Mouse (Mus musculus) macrophage (primary cell): ENCODE data around the gene Kit. TPM values are rescaled to one million over a fixed set of nuclear protein-coding genes. Genes with fewer than 3 reads are reported as not detected.

ENCODE experiments used
- H3K27ac ChIP-seq: fragments of 350-480 bp; formaldehyde crosslinking; 2 replicates; pipeline ENCODE4 v1.9.0; 2021
- H3K36me3 ChIP-seq: fragments of 350-480 bp; formaldehyde crosslinking; 2 replicates; pipeline ENCODE4 v1.9.0; 2021; ENCODE audit errors: inconsistent target
- H3K4me3 ChIP-seq: fragments of 350-480 bp; formaldehyde crosslinking; 2 replicates; pipeline ENCODE4 v1.9.0; 2021; ENCODE audit errors: inconsistent target
- H3K79me2 ChIP-seq: fragments of 350-480 bp; formaldehyde crosslinking; 2 replicates; pipeline ENCODE4 v1.9.0; 2021; ENCODE audit errors: inconsistent target
- WGBS: methylation state at CpG from one replicate; pipeline ENCODE4 v1.1.7; 2026; ENCODE audit warnings: inconsistent platforms; ENCODE audit not compliant: missing documents; 5-methylcytosine and 5-hydroxymethylcytosine counted together
- polyA plus RNA-seq: library from polyadenylated mRNA; stranded (reverse); fragments of 250-400 nt; gene quantifications from 3 replicates; pipeline ENCODE4 v1.2.4, GENCODE M21; 2018; ENCODE audit warnings: inconsistent platforms

Kit gene
- polyA plus RNA-seq, 1 experiment from 2014 or later = 0.80 TPM

DNA sequence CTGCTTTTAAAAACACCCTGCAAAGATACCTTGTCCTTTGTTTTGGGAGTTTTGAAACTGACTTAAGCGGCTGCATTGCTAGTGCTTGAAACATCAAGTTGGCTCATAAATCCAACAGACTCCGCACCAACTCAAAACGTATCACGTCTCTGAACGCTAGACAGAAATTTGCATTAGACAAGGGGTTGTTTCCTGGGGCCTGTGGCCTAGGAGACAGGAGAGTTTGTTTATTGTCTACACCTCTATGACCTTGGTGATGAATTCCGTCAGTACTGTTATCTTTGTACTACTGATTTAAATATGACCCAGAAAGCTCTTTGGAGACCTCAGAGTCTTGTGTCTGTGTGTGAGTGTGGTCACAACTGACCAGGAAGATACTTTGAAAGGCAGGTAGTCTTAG is 25.3 kb downstream of the Kit start:
- Histone ChIP-seq H3K36me3 (no peaks in the 10 kb centered on the region), H3K27ac (no peak overlapping the region), H3K79me2 (no peaks in the 10 kb centered on the region), H3K4me3 (no peak overlapping the region)
- 90% methylated on average over 6 of the region's 6 CpGs for WGBS

DNA sequence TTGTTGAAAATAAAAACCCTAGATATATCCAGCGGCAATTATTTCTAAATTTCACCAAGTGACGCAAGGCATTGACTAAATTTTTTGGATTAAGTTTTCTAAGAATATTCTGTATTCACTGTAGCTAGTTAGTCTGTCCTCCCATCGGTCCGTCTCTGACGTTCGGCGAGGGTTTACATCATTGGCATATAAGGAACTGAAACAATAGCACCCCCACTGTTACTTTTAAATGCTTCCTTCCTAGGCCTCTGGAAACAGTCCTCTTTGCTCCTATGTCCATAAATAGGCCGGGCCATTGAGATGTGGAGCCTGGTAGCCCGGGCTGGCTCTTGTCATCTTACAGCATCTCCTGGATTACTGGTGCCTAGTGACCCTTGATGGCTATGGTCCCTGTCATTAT is 29.5 kb downstream of the Kit start:
- H3K27ac ChIP-seq = no peak overlapping the region

DNA sequence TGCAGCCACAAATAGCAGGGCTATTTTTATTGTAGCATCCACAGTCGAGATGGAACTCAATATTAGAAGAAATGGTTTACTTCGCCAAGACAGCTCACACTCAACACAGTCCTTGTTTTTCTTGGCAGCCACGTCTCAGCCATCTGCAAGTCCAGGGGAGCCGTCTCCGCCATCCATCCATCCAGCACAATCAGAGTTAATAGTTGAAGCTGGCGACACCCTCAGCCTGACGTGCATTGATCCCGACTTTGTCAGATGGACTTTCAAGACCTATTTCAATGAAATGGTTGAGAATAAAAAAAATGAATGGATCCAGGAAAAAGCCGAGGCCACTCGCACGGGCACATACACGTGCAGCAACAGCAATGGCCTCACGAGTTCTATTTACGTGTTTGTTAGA is 32.2 kb downstream of the Kit start:
- Histone ChIP-seq H3K27ac (no peak overlapping the region), H3K4me3 (no peak overlapping the region), H3K79me2 (no peaks in the 10 kb centered on the region), H3K36me3 (no peaks in the 10 kb centered on the region)
- WGBS = 91% methylated on average over 14 of the region's 14 CpGs

More for the DNA sequence above, 29.5 kb downstream of the Kit start:
- no peaks in the 10 kb centered on the region for H3K79me2 ChIP-seq
- H3K36me3 ChIP-seq = no peaks in the 10 kb centered on the region
- no peak overlapping the region for H3K4me3 ChIP-seq
- WGBS = 27% methylated on average over 9 of the region's 9 CpGs

DNA sequence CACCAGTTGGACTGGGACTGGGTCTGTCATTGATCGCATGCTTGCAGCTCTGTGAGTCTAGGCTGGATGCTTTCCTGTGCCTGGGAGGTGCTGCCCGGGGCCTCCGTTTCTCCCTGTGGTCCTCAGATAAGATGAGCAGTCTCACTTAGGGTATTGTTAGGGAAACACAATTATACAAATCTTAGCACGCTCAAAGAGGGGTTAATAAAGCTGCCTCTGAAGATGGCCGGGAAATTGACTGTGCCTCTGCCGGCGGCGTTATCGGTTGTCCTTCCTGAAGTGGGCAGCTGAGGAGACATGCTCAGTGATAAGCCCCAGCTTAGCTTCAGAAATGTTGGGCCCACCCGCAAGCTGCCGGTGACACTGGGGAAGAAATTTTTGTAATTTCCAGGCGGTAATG is 33.3 kb downstream of the Kit start:
- no peaks in the 10 kb centered on the region for H3K79me2 ChIP-seq
- H3K27ac ChIP-seq = no peak overlapping the region
- H3K4me3 ChIP-seq = no peak overlapping the region
- H3K36me3 ChIP-seq = no peaks in the 10 kb centered on the region
- WGBS = 98% methylated on average over 12 of the region's 12 CpGs

DNA sequence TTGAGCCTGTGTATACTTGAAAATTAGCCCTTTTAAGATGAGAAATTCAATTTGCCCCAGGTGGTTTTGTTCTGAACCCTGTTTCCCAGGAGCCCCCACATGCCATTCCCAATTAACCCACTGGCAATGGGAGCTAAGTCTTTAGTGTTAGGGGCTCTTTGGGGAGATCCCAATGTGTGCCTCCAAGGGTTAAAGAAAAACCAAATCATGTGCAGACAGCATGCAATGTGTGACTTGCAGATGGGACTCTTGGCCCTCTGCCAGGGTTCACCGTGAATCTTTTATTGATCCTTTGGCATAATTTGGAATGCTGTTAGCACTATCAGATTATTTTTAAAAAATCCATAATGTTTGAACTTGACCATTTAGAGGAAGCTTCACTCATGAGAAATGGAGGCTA is 37.7 kb downstream of the Kit start:
- H3K27ac ChIP-seq = no peak overlapping the region
- H3K79me2 ChIP-seq = no peaks in the 10 kb centered on the region
- H3K36me3 ChIP-seq = no peaks in the 10 kb centered on the region
- 100% methylated on average over 1 of the region's 1 CpGs for WGBS
- H3K4me3 ChIP-seq = no peak overlapping the region

DNA sequence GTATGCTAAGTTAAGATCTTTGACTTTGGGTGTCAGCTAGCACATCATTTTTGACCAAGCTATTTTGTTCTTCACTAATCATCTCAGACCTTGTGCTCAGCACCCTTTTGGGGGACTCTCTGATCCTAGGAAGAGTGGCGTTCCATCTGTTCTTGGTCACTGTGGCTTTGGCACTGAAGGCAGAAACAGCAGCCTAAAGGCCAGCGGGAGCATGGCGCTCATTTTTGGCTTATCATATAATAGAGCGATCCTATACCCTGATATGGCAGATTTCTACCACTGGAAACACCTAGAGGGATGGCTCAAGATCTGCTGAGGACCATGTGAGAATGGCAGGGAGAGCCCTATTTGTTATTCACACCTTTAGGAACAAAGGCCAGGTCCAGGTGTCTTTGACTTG is 38.2 kb downstream of the Kit start:
- Histone ChIP-seq H3K79me2 (no peaks in the 10 kb centered on the region), H3K4me3 (no peak overlapping the region), H3K27ac (no peak overlapping the region), H3K36me3 (no peaks in the 10 kb centered on the region)
- 96% methylated on average over 4 of the region's 4 CpGs for WGBS

DNA sequence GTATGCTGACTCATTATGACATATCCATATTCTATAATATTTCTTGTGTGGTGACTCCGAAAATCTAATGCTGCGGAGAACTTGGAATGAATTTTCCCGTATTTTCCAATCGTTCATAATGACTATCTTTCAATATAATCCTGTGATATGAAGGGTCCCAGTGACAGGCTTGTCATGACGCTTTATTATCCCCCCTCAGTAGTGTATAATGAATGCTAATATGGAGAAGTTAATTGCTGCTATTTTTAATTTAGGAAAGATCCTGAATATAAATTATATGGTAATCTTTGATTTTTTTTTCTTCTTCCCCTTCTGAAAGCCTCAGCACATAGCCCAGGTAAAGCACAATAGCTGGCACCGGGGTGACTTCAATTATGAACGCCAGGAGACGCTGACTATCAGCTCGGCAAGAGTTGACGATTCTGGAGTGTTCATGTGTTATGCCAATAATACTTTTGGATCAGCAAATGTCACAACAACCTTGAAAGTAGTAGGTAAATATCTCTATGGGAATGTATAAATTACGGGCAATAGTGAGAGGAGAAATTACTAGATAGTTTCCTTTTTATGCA is 40.4 kb downstream of the Kit start:
- Histone ChIP-seq H3K79me2 (no peaks in the 10 kb centered on the region), H3K27ac (no peak overlapping the region), H3K36me3 (no peaks in the 10 kb centered on the region), H3K4me3 (no peak overlapping the region)
- WGBS = 97% methylated on average over 11 of the region's 11 CpGs

DNA sequence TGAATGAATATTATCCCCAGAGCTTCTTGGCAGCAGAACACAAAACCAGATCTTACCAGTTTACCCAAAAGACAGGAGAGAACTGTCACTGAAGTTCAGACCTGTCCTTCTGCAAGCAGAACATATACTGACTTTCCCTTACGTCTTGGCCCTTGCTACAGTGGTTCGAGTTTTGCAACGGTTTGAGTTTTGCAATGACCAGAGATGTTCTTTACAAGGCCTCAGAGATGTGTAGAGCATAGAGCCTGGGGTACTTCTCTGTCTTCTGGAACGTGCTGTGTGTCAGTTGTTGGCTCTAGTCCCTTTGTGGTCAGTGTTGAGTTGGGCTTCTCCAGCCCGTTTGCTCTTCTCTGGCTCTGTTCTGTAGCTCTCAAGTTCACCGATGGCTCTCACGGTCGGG is 40.9 kb downstream of the Kit start:
- H3K27ac ChIP-seq = no peak overlapping the region
- H3K4me3 ChIP-seq = no peak overlapping the region
- 53% methylated on average over 8 of the region's 8 CpGs for WGBS
- H3K79me2 ChIP-seq = no peaks in the 10 kb centered on the region
- no peaks in the 10 kb centered on the region for H3K36me3 ChIP-seq

DNA sequence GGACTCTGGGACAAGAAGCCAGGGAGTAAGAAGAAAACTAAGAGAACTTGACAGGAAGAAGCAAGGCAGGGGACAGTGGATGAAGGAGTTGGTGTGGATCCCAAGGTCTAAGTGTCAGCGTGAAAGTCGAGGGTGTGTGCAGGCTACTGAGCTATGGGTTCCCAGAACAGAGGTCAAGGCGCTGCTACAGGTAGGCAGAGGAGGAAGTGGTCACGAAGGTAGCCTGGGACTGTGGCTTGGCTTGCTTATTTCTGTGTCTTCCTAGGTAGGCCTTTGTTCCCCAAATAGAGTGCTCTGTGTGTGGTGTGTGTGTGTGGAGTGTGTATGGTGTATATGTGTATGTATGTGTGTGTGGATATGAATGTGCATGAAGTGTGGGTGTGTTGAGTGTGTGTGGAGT is 47.7 kb downstream of the Kit start:
- Histone ChIP-seq H3K4me3 (no peak overlapping the region), H3K79me2 (no peaks in the 10 kb centered on the region), H3K36me3 (no peaks in the 10 kb centered on the region), H3K27ac (no peak overlapping the region)
- 48% methylated on average over 4 of the region's 4 CpGs for WGBS

DNA sequence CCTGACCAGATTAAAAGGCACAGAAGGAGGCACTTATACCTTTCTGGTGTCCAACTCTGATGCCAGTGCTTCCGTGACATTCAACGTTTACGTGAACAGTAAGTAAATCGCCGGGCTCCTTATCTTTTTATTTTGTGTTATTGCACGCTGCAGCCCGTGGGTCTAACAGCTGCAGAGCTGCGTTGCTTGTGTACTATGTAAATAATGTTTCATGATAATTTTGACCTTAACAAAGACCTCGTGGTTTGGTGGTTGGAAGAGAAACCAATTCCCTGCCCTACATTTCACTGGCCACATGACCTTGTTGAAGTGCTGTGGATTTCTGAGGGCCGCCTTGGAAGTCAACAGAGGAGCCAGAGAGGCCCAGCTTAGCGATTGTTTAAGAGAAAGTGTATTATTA is 48.3 kb downstream of the Kit start:
- Histone ChIP-seq H3K36me3 (no peaks in the 10 kb centered on the region), H3K79me2 (no peaks in the 10 kb centered on the region), H3K4me3 (no peak overlapping the region), H3K27ac (no peak overlapping the region)
- WGBS = 83% methylated on average over 11 of the region's 11 CpGs

DNA sequence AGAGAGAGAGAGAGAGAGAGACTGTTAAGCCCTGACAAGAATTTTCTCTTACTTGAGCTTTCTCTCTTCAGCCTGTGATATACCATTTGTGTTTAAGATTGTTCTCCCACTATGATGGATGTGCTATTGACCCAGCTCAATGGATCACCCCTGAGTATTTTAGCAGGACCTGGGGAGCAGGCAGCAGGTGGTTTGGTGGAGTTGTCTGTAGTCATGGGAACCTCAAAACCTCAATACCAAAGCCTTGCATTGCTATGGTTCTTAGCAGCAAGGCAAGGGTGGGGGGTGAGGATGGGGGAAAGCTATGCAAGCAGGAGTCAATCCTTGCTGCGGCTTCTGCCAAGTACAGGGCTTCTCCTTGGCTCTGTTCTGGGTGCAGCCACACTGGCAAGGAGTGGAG is 48.8 kb downstream of the Kit start:
- WGBS = 94% methylated on average over 1 of the region's 1 CpGs
- Histone ChIP-seq H3K27ac (no peak overlapping the region), H3K36me3 (no peaks in the 10 kb centered on the region), H3K79me2 (no peaks in the 10 kb centered on the region), H3K4me3 (no peak overlapping the region)

DNA sequence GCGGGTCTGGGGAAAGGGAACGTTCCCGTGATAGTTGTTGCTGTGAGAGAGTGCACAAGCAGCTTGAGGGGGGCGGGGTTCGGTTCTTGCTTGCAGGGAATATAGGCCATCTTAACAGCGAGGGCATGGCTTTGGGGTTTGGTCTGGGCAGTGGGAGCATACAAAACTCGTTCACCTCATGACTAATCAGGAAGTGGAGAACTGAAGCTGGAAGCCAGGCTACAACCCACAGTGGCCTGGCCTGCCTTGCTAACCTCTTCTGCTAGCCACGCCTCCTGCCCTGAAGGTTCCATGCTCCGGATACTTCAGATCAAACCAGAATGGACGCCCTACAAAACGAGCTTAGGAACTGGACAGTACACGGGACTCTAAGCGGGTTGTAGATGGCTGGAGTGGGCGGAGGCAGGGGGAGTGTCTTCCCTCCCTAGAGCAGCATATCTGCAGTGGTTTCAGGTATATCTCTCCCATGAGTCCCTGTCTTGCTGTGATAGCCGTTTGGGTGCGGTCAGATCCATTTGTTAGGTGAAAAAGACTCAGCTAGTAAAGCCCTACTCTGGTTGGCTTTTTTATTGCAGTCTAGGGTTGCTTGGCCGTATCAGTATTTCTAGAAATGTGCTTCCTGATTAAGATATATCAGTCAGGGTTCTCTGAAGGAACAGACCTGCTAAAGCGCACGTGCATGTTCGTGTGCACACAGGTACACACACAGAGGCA is 49.4 kb downstream of the Kit start:
- Histone ChIP-seq H3K79me2 (no peaks in the 10 kb centered on the region), H3K36me3 (no peaks in the 10 kb centered on the region), H3K27ac (no peak overlapping the region), H3K4me3 (no peak overlapping the region)
- WGBS = 80% methylated on average over 17 of the region's 20 CpGs

DNA sequence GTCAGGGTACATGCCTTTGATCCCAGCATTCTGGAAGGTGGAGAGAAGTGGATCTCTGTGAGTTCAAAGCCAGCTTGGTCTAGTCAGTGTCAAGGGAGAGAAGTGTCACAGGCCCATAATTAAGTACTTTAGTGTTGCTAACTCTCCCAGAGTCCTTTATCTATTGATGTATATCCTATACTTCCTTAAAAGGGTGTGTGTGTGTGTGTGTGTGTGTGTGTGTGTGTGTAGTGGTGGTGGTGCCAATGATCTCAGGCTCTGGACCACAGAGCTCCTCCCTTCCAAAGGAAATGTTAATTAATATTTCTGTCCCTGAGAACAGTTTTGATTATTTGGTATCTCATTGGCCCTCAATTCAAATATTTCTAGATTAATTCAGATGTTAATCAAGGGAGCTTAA is 50.3 kb downstream of the Kit start:
- H3K79me2 ChIP-seq = no peaks in the 10 kb centered on the region
- no peak overlapping the region for H3K27ac ChIP-seq
- H3K4me3 ChIP-seq = no peak overlapping the region
- H3K36me3 ChIP-seq = no peaks in the 10 kb centered on the region

DNA sequence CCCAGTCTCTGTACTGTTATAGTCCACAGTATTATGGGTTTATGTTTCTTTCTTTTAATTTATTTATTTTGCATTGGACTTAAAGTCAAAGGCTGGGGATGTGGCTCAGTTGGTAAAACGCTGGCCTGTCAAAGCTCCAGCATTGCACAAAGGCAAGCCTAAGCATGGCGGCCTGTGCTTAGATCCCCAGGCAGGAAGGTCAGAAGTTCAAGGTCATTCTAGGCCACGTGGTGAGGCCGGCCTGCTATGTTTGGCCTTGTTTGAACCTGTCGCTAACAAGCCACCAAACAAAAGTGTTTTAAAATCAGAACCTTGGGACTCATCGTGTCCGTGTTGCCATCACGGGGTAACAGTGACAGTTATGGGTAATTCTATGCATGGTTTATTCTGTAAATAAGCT is 51.6 kb downstream of the Kit start:
- no peak overlapping the region for H3K27ac ChIP-seq
- no peak overlapping the region for H3K4me3 ChIP-seq
- H3K79me2 ChIP-seq = no peaks in the 10 kb centered on the region
- WGBS = 95% methylated on average over 8 of the region's 8 CpGs
- no peaks in the 10 kb centered on the region for H3K36me3 ChIP-seq

DNA sequence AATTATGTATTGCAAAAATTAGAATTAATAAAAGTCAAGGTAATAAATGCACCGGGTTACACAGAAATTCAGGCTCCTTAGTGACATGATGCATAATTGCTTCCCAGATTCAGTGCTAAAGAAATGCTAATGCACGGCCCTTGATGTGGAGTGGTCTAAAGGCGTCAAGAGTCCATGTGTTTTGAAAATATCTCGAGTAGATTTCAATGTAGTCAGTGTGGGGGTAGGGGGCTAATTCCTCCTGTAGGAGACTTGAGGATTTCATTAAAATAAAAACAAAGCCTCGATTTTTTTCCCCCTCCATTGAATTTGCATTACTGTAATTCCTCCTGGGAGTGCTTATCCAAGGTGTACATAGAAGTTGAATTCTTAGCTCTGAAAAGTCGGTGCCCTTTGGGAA is 52.0 kb downstream of the Kit start:
- Histone ChIP-seq H3K4me3 (no peak overlapping the region), H3K27ac (no peak overlapping the region), H3K36me3 (no peaks in the 10 kb centered on the region), H3K79me2 (no peaks in the 10 kb centered on the region)
- 87% methylated on average over 6 of the region's 6 CpGs for WGBS

DNA sequence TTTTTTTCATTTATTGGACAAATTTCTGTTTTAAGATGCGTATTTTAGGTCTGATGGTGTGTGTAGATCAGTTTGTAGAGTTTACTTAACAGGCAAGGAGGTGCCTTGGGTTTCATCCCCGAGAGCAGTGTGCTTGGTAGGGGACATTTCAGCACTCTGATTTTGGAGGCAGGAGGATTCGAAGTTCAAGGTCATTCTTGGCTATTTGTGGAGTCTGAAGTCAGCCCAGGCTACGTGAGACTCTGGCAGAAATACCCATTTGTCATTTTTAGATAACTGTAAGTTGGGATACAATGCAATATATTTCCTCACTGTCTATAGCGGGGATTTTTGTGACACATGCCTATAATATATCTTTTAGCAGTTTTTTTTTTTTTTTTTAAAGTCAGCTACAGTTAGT is 57.5 kb downstream of the Kit start:
- no peaks in the 10 kb centered on the region for H3K36me3 ChIP-seq
- no peaks in the 10 kb centered on the region for H3K79me2 ChIP-seq
- 93% methylated on average over 5 of the region's 5 CpGs for WGBS
- H3K4me3 ChIP-seq = no peak overlapping the region
- no peak overlapping the region for H3K27ac ChIP-seq
